Mouse (Mus musculus) kidney, embryonic 15.5 days (tissue): Measurements from ENCODE around the gene BC017158. TPM values are rescaled to one million over a fixed set of nuclear protein-coding genes. Genes with fewer than 3 reads are reported as not detected.

Source experiments
- microRNA-seq: library from miRNA; unstranded; fragments of <30 nt; microRNA quantifications from one replicate; pipeline ENCODE4, GENCODE M21; 2016
- polyA plus RNA-seq: library from polyadenylated mRNA; unstranded; fragments of >200 nt; fragmentation: Nextera tagmentation; extraction: Ambion mirVana; gene quantifications from 2 replicates; pipeline ENCODE4 v1.2.1, GENCODE M21; 2015

BC017158 gene
- polyA plus RNA-seq, 1 experiment from 2014 or later: 31.7 TPM

Small RNA genes within 50 kb of the gene (microRNA-seq; reads per million reads assigned to microRNA genes)
- gene Mir3103: not detected

Other genes with a start within 250 kb of the BC017158 start
- 1.2 and 1.4 TPM in 2 replicates for gene Itgam, start 235.5 kb downstream of the BC017158 start, polyA plus RNA-seq
- not detected in 2 replicates for gene Gm49368, start 235.5 kb downstream of the BC017158 start, polyA plus RNA-seq
- 0.05 and 0.17 TPM in 2 replicates for gene Itgax, start 168.6 kb downstream of the BC017158 start, polyA plus RNA-seq
- not detected in 2 replicates for gene Itgad, start 143.8 kb downstream of the BC017158 start, polyA plus RNA-seq
- 5.1 and 11.1 TPM in 2 replicates for gene Cox6a2, start 91.8 kb downstream of the BC017158 start, polyA plus RNA-seq
- 19.1 and 21.1 TPM in 2 replicates for gene Armc5, start 60.8 kb downstream of the BC017158 start, polyA plus RNA-seq
- gene 9130023H24Rik, start 60.1 kb downstream of the BC017158 start, polyA plus RNA-seq: 8.3 and 8.7 TPM in 2 replicates
- gene Tgfb1i1, start 51.4 kb downstream of the BC017158 start, polyA plus RNA-seq: 77.2 and 107 TPM in 2 replicates
- 5.6 and 8.4 TPM in 2 replicates for gene Slc5a2, start 32.5 kb downstream of the BC017158 start, polyA plus RNA-seq
- 5.8 and 7.1 TPM in 2 replicates for gene Rgs10, start 120.6 kb upstream of the BC017158 start, polyA plus RNA-seq
- 24.0 and 27.1 TPM in 2 replicates for gene Tial1, start 163.5 kb upstream of the BC017158 start, polyA plus RNA-seq
- 12.7 and 14.2 TPM in 2 replicates for gene Bag3, start 225.4 kb upstream of the BC017158 start, polyA plus RNA-seq